Mouse (Mus musculus) forebrain, postnatal 0 days (tissue): ENCODE measurements around the gene 1700003F12Rik. TPM values are rescaled to one million over a fixed set of nuclear protein-coding genes. Genes with fewer than 3 reads are reported as not detected.

Experiments used
- ATAC-seq: fragments of 200-750 bp; cut with Nextera tagmentation; 2 replicates; pipeline ENCODE4 v1.8.0; 2017; ENCODE audit warnings: mild to moderate bottlenecking, moderate library complexity
- DNase-seq: peaks from one replicate; pipeline ENCODE4 v3.0.0-alpha.2; 2015
- H3K27ac ChIP-seq: fragments of 300-500 bp; sonication (generic); 2 replicates; pipeline ENCODE4 v1.5.1; 2014; ENCODE audit warnings: low read depth, mild to moderate bottlenecking, antibody characterized with exemption, low read length, moderate library complexity, mixed read lengths
- H3K27me3 ChIP-seq: fragments of 300-500 bp; sonication (generic); 2 replicates; pipeline ENCODE4 v1.6.1; 2014; ENCODE audit warnings: mild to moderate bottlenecking, low read length, mixed read lengths; ENCODE audit not compliant: insufficient read depth
- H3K36me3 ChIP-seq: fragments of 300-500 bp; sonication (generic); 2 replicates; pipeline ENCODE4 v1.6.1; 2014; ENCODE audit warnings: mild to moderate bottlenecking, moderate library complexity; ENCODE audit not compliant: insufficient read depth
- H3K4me1 ChIP-seq: fragments of 300-500 bp; sonication (generic); 2 replicates; pipeline ENCODE4 v1.6.1; 2014; ENCODE audit warnings: antibody characterized with exemption; ENCODE audit not compliant: insufficient read depth
- H3K4me2 ChIP-seq: fragments of 300-500 bp; sonication (generic); 2 replicates; pipeline ENCODE4 v1.6.1; 2014; ENCODE audit warnings: low read depth, mild to moderate bottlenecking, moderate library complexity
- H3K4me3 ChIP-seq: fragments of 300-500 bp; sonication (generic); 2 replicates; pipeline ENCODE4 v1.5.1; 2014; ENCODE audit warnings: low read depth, low read length, mixed read lengths
- H3K9ac ChIP-seq: fragments of 300-500 bp; sonication (generic); 2 replicates; pipeline ENCODE4 v1.6.1; 2014; ENCODE audit warnings: mild to moderate bottlenecking
- H3K9me3 ChIP-seq: fragments of 300-500 bp; sonication (generic); 2 replicates; pipeline ENCODE4 v1.6.1; 2016; ENCODE audit warnings: low read length
- CTCF ChIP-seq: sonication (generic); IDR thresholded peaks from 2 replicates; pipeline ENCODE4 v1.5.1; 2016; ENCODE audit warnings: antibody characterized with exemption, control low read depth, low read depth
- WGBS: fragments of 180-500 bp; shearing (Covaris S2); extraction: QIAGEN DNeasy Blood & Tissue Kit; methylation state at CpG from one replicate; pipeline ENCODE4 v1.1.7; 2014; 5-methylcytosine and 5-hydroxymethylcytosine counted together
- polyA plus RNA-seq: library from polyadenylated mRNA; unstranded; fragments of >200 nt; fragmentation: Nextera tagmentation; extraction: Ambion mirVana; gene quantifications from 2 replicates; pipeline ENCODE4 v1.2.1, GENCODE M21; 2015
- total RNA-seq: library from RNA; depleted of rRNA; stranded (reverse); fragments of >200 nt; gene quantifications from 2 replicates; pipeline ENCODE4 v1.2.3, GENCODE M21; 2014

1700003F12Rik gene
- total and polyA plus RNA-seq, 2 experiments from 2014 or later = 1.7 to 2.8 TPM

- DNase-seq (no peak), ATAC-seq (no peak)
- Histone ChIP-seq H3K9me3 (no peaks in the 10 kb centered on the region), H3K36me3 (no peaks in the 10 kb centered on the region), H3K9ac (no peak overlapping the region), H3K4me3 (no peak overlapping the region), H3K4me1 (peaks cover 10% of the 10 kb centered on the region; the same call in 1 of the 2 replicates), H3K27ac (0 out of 2 replicates have a peak overlapping the region, but pooled peaks have one; percentile 50), H3K4me2 (no peak overlapping the region; the same call in 1 of the 2 replicates), H3K27me3 (no peaks in the 10 kb centered on the region)
- no peak for TF ChIP-seq CTCF
- 64% methylated on average over 2 of the region's 2 CpGs for WGBS
Measured at GRCm38 (mm10) chr2:154567766-154568165, 20.9 kb downstream of the 1700003F12Rik start.

GRCm38 (mm10) chr2:154568329-154569070 is 21.6 kb downstream of the 1700003F12Rik start:
- H3K9ac ChIP-seq = peak overlapping the region; percentile 49; the same call in 1 of the 2 replicates
- TF ChIP-seq CTCF = no peak
- peak overlapping the region; percentile 50; the same call in 1 of the 2 replicates for H3K27ac ChIP-seq
- 14% methylated on average over 10 of the region's 10 CpGs for WGBS
- no peaks in the 10 kb centered on the region for H3K36me3 ChIP-seq
- DNase-seq (no peak), ATAC-seq (no peak)
- peak overlapping the region; percentile 91 for H3K4me2 ChIP-seq
- peaks cover 10% of the 10 kb centered on the region; the same call in 1 of the 2 replicates for H3K4me1 ChIP-seq
- H3K9me3 ChIP-seq = no peaks in the 10 kb centered on the region
- H3K4me3 ChIP-seq = peak overlapping the region; percentile 83
- H3K27me3 ChIP-seq = no peaks in the 10 kb centered on the region

GRCm38 (mm10) chr2:154569071-154569748 is 22.3 kb downstream of the 1700003F12Rik start:
- H3K27me3 ChIP-seq = no peaks in the 10 kb centered on the region
- peak overlapping the region; percentile 54 for H3K27ac ChIP-seq
- peak; percentile 59 for ATAC-seq
- peak overlapping the region; percentile 91 for H3K4me2 ChIP-seq
- H3K4me1 ChIP-seq = peaks cover 10% of the 10 kb centered on the region; the same call in 1 of the 2 replicates
- peak; percentile 49 for DNase-seq
- peak overlapping the region; percentile 83 for H3K4me3 ChIP-seq
- H3K9ac ChIP-seq = peak overlapping the region; percentile 49
- no peaks in the 10 kb centered on the region for H3K9me3 ChIP-seq
- under 1% methylated on average over 49 of the region's 70 CpGs for WGBS
- no peaks in the 10 kb centered on the region for H3K36me3 ChIP-seq
- no peak for TF ChIP-seq CTCF

GRCm38 (mm10) chr2:154569836-154570286 is 23.0 kb downstream of the 1700003F12Rik start, which contains the start of gene E2f1:
Gene E2f1, minus strand, starts transcription at chr2:154569892.
- Histone ChIP-seq H3K4me3 (peak within 1 kb of the TSS; percentile 83), H3K27ac (peak within 1 kb of the TSS; percentile 54), H3K9ac (peak within 1 kb of the TSS; percentile 49), H3K9me3 (no peaks in the 10 kb centered on the region), H3K36me3 (no peaks in the 10 kb centered on the region), H3K4me2 (peak within 1 kb of the TSS; percentile 91), H3K27me3 (no peaks in the 10 kb centered on the region), H3K4me1 (peaks cover 10% of the 10 kb centered on the region; the same call in 1 of the 2 replicates)
- peak; percentile 99 for ATAC-seq
- WGBS = 6% methylated on average over 31 of the region's 44 CpGs
- peak; percentile 23; the same call in 1 of the 2 replicates for TF ChIP-seq CTCF
- peak; percentile 96 for DNase-seq

- Histone ChIP-seq H3K9ac (no peak overlapping the region), H3K27me3 (no peaks in the 10 kb centered on the region), H3K4me2 (no peak overlapping the region), H3K9me3 (no peaks in the 10 kb centered on the region), H3K27ac (no peak overlapping the region), H3K4me3 (no peak overlapping the region), H3K36me3 (no peaks in the 10 kb centered on the region), H3K4me1 (peaks cover 10% of the 10 kb centered on the region; the same call in 1 of the 2 replicates)
- 70% methylated on average over 4 of the region's 4 CpGs for WGBS
- no peak for DNase-seq
- ATAC-seq = no peak
- no peak for TF ChIP-seq CTCF
Measured at GRCm38 (mm10) chr2:154570666-154571065, 23.8 kb downstream of the 1700003F12Rik start.

GRCm38 (mm10) chr2:154571266-154571665 is 24.4 kb downstream of the 1700003F12Rik start:
- H3K4me3 ChIP-seq = no peak overlapping the region
- no peak for ATAC-seq
- 79% methylated on average over 4 of the region's 4 CpGs for WGBS

More at GRCm38 (mm10) chr2:154571266-154571665, 24.4 kb downstream of the 1700003F12Rik start:
- Histone ChIP-seq H3K36me3 (no peaks in the 10 kb centered on the region), H3K27ac (no peak overlapping the region), H3K9ac (no peak overlapping the region), H3K4me2 (no peak overlapping the region), H3K9me3 (no peaks in the 10 kb centered on the region), H3K27me3 (no peaks in the 10 kb centered on the region), H3K4me1 (peaks cover 10% of the 10 kb centered on the region; the same call in 1 of the 2 replicates)
- DNase-seq = no peak
- TF ChIP-seq CTCF = no peak
